Mouse (Mus musculus) limb, embryonic 14.5 days (tissue): ENCODE data around the gene Gm21954. TPM values are rescaled to one million over a fixed set of nuclear protein-coding genes. Genes with fewer than 3 reads are reported as not detected.

Experiments
- ATAC-seq: fragments of 200-750 bp; cut with Nextera tagmentation; 2 replicates; pipeline ENCODE4 v1.8.0; 2017; ENCODE audit warnings: low read depth, moderate number of reproducible peaks, moderate TSS enrichment; ENCODE audit not compliant: low FRiP score
- DNase-seq: peaks from one replicate; pipeline ENCODE4 v3.0.0-alpha.2; 2015; ENCODE audit warnings: low spot score
- H3K27ac ChIP-seq: fragments of 300-500 bp; sonication (generic); replicated peaks from 2 replicates; pipeline ENCODE4 v1.5.1; 2014; ENCODE audit warnings: low read depth, mild to moderate bottlenecking, low read length, moderate library complexity, mixed read lengths
- H3K27me3 ChIP-seq: fragments of 300-500 bp; sonication (generic); 2 replicates; pipeline ENCODE4 v1.6.1; 2014; ENCODE audit warnings: low read length, mixed read lengths; ENCODE audit not compliant: control insufficient read depth, insufficient read depth
- H3K36me3 ChIP-seq: fragments of 300-500 bp; sonication (generic); 2 replicates; pipeline ENCODE4 v1.6.1; 2014; ENCODE audit warnings: mild to moderate bottlenecking, low read length, moderate library complexity, mixed read lengths; ENCODE audit not compliant: control insufficient read depth, insufficient read depth
- H3K4me1 ChIP-seq: fragments of 300-500 bp; sonication (generic); 2 replicates; pipeline ENCODE4 v1.6.1; 2014; ENCODE audit warnings: antibody characterized with exemption, low read length, mixed read lengths; ENCODE audit not compliant: control insufficient read depth, insufficient read depth
- H3K4me2 ChIP-seq: fragments of 300-500 bp; sonication (generic); replicated peaks from 2 replicates; pipeline ENCODE4 v1.6.1; 2014; ENCODE audit warnings: low read depth, mild to moderate bottlenecking, low read length, moderate library complexity; ENCODE audit not compliant: severe bottlenecking
- H3K4me3 ChIP-seq: fragments of 300-500 bp; sonication (generic); replicated peaks from 2 replicates; pipeline ENCODE4 v1.5.1; 2014; ENCODE audit warnings: low read length
- H3K9ac ChIP-seq: fragments of 300-500 bp; sonication (generic); 2 replicates; pipeline ENCODE4 v1.6.1; 2014; ENCODE audit warnings: mild to moderate bottlenecking, low read depth, low read length, moderate library complexity; ENCODE audit not compliant: severe bottlenecking
- H3K9me3 ChIP-seq: fragments of 300-500 bp; sonication (generic); 2 replicates; pipeline ENCODE4 v1.6.1; 2016; ENCODE audit warnings: low read length; ENCODE audit not compliant: control insufficient read depth
- POLR2A ChIP-seq: fragments of 200-500 bp; IDR thresholded peaks from 2 replicates; pipeline ENCODE4 v1.8.0; 2012; ENCODE audit warnings: inconsistent platforms, mild to moderate bottlenecking, moderate library complexity, borderline replicate concordance; ENCODE audit not compliant: insufficient read depth, insufficient read length; ENCODE audit errors: extremely low read depth
- WGBS: fragments of 180-500 bp; shearing (Covaris S2); extraction: QIAGEN DNeasy Blood & Tissue Kit; methylation state at CpG from one replicate; pipeline ENCODE4 v1.1.7; 2014; 5-methylcytosine and 5-hydroxymethylcytosine counted together
- polyA plus RNA-seq, 2 experiments: library from polyadenylated mRNA; depleted of rRNA in 1 of 2; stranded (reverse) in 1 of 2; unstranded in 1 of 2; fragments of >200 nt; fragmentation: Nextera tagmentation in 1 of 2; extraction: Ambion mirVana in 1 of 2; gene quantifications; 2 replicates each; pipeline versions ENCODE4 v1.2.1 to v1.2.3; 2012 to 2014

Gene Gm21954
- polyA plus RNA-seq, 2 experiments = not detected

- 30% methylated on average over 1 of the region's 1 CpGs for WGBS
- Histone ChIP-seq H3K27ac (no peak overlapping the region), H3K9ac (no peak overlapping the region), H3K27me3 (no peaks in the 10 kb centered on the region), H3K4me1 (no peaks in the 10 kb centered on the region; the same call in 1 of the 2 replicates), H3K36me3 (no peaks in the 10 kb centered on the region), H3K4me2 (no peak overlapping the region), H3K9me3 (no peaks in the 10 kb centered on the region), H3K4me3 (no peak overlapping the region)
- TF ChIP-seq POLR2A = no peak
- ATAC-seq = no peak
- no peak for DNase-seq
Observed at GRCm38 (mm10) chr3:55434276-55434675, 37.7 kb downstream of the Gm21954 start.

GRCm38 (mm10) chr3:55431223-55431622, 40.8 kb downstream of the Gm21954 start:
- no peak overlapping the region for H3K27ac ChIP-seq
- H3K4me2 ChIP-seq = no peak overlapping the region
- ATAC-seq (no peak), DNase-seq (no peak)
- H3K4me3 ChIP-seq = no peak overlapping the region
- no peak overlapping the region for H3K9ac ChIP-seq
- H3K4me1 ChIP-seq = no peaks in the 10 kb centered on the region; the same call in 1 of the 2 replicates
- H3K36me3 ChIP-seq = no peaks in the 10 kb centered on the region
- H3K9me3 ChIP-seq = no peaks in the 10 kb centered on the region
- no peaks in the 10 kb centered on the region for H3K27me3 ChIP-seq
- 88% methylated on average over 3 of the region's 3 CpGs for WGBS
- TF ChIP-seq POLR2A = no peak

GRCm38 (mm10) chr3:55430022-55430549, 41.9 kb downstream of the Gm21954 start:
- no peak for ATAC-seq

GRCm38 (mm10) chr3:55423640-55424397, 48.2 kb downstream of the Gm21954 start:
- no peak overlapping the region for H3K4me3 ChIP-seq

More at GRCm38 (mm10) chr3:55430022-55430549, 41.9 kb downstream of the Gm21954 start:
- no peak for TF ChIP-seq POLR2A
- no peak for DNase-seq
- H3K4me2 ChIP-seq = no peak overlapping the region
- H3K9me3 ChIP-seq = no peaks in the 10 kb centered on the region
- no peak overlapping the region for H3K4me3 ChIP-seq
- WGBS = 97% methylated on average over 2 of the region's 2 CpGs
- no peaks in the 10 kb centered on the region; the same call in 1 of the 2 replicates for H3K4me1 ChIP-seq
- no peak overlapping the region for H3K9ac ChIP-seq
- no peaks in the 10 kb centered on the region for H3K27me3 ChIP-seq
- no peaks in the 10 kb centered on the region for H3K36me3 ChIP-seq
- H3K27ac ChIP-seq = no peak overlapping the region

GRCm38 (mm10) chr3:55420436-55421083, 51.5 kb downstream of the Gm21954 start:
- Histone ChIP-seq H3K9me3 (no peaks in the 10 kb centered on the region), H3K27me3 (no peaks in the 10 kb centered on the region), H3K27ac (no peak overlapping the region), H3K4me2 (no peak overlapping the region), H3K4me3 (no peak overlapping the region), H3K36me3 (no peaks in the 10 kb centered on the region), H3K4me1 (peaks cover 12% of the 10 kb centered on the region), H3K9ac (no peak overlapping the region)
- no peak for TF ChIP-seq POLR2A
- DNase-seq = no peak
- WGBS = 24% methylated on average over 8 of the region's 8 CpGs
- no peak for ATAC-seq

More at GRCm38 (mm10) chr3:55423640-55424397, 48.2 kb downstream of the Gm21954 start:
- no peaks in the 10 kb centered on the region for H3K36me3 ChIP-seq
- 31% methylated on average over 11 of the region's 11 CpGs for WGBS
- peaks cover 5% of the 10 kb centered on the region for H3K4me1 ChIP-seq
- no peak for TF ChIP-seq POLR2A
- DNase-seq = no peak
- H3K9ac ChIP-seq = no peak overlapping the region
- no peak for ATAC-seq
- no peaks in the 10 kb centered on the region for H3K27me3 ChIP-seq
- H3K4me2 ChIP-seq = no peak overlapping the region
- no peaks in the 10 kb centered on the region for H3K9me3 ChIP-seq
- H3K27ac ChIP-seq = no peak overlapping the region
